Mouse (Mus musculus) adrenal gland, postnatal 0 days (tissue): ENCODE results near the gene Zfp750. TPM values are rescaled to one million over a fixed set of nuclear protein-coding genes. Genes with fewer than 3 reads are reported as not detected.

Experiments used
- polyA plus RNA-seq: library from polyadenylated mRNA; unstranded; fragments of >200 nt; fragmentation: Nextera tagmentation; extraction: Ambion mirVana; gene quantifications from 2 replicates; pipeline ENCODE4 v1.2.1, GENCODE M21; 2015

The Zfp750 gene
- polyA plus RNA-seq: 0.25 and 0.32 TPM in 2 replicates

GRCm38 (mm10) chr11:121519131-121519530 is at the start of gene Zfp750:
Gene Zfp750 (minus strand): TSS chr11:121519333.

Other genes with a start within 250 kb of the Zfp750 start
- 74.8 and 82.6 TPM in 2 replicates for gene Wdr45b, start 164.9 kb downstream of the Zfp750 start, polyA plus RNA-seq
- 10.2 and 12.2 TPM in 2 replicates for gene Rab40b, start 131.1 kb downstream of the Zfp750 start, polyA plus RNA-seq
- 4.5 and 6.8 TPM in 2 replicates for gene Fn3krp, start 97.9 kb downstream of the Zfp750 start, polyA plus RNA-seq
- gene Fn3k, start 84.4 kb downstream of the Zfp750 start, polyA plus RNA-seq: 1.5 and 2.4 TPM in 2 replicates
- gene Tbcd, start 67.4 kb downstream of the Zfp750 start, polyA plus RNA-seq: 26.7 and 29.1 TPM in 2 replicates
- gene B3gntl1, start 153.8 kb upstream of the Zfp750 start, polyA plus RNA-seq: 3.9 and 8.8 TPM in 2 replicates
- gene Metrnl, start 182.2 kb upstream of the Zfp750 start, polyA plus RNA-seq: 17.8 and 21.7 TPM in 2 replicates